Mouse (Mus musculus): Measurements from ENCODE around the gene H2-Ke6.
"Not testable (repeated sequence)": the region's sequence is repeated elsewhere in the genome, so short reads cannot be mapped to it uniquely, and the experiment has no call there.

DNA sequence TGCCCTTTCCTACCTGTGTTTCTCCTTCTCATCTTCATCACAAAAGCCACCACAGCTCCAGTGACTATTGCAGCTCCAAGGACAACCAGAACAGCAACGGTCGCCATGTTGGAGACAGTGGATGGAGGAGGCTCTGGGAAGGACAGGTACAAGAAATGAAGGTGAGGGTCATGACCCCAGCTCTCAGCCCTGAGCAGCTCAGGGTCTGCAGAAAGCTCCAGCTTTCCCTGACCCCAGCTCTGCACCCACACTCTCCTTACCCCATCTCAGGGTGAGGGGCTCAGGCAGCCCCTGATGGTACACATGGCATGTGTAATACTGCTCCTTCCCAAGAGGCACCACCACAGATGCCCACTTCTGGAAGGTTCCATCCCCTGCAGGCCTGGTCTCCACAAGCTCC lies 30.8 kb downstream of the H2-Ke6 start:
- TF ChIP-seq EP300, CTCF (IDR thresholded peaks at IDR 0.05): not testable (repeated sequence)

Measured in lung, postnatal 0 days (tissue).